Mouse (Mus musculus): ENCODE measurements around the gene Acsl6.
A peak's percentile ranks its signal among the peaks of the same experiment; 100 is the strongest.

Acsl6 gene

GRCm38 (mm10) chr11:54307139-54307816, 3.7 kb downstream of the Acsl6 start:
- DNase-seq = peak; percentile 71

DNA sequence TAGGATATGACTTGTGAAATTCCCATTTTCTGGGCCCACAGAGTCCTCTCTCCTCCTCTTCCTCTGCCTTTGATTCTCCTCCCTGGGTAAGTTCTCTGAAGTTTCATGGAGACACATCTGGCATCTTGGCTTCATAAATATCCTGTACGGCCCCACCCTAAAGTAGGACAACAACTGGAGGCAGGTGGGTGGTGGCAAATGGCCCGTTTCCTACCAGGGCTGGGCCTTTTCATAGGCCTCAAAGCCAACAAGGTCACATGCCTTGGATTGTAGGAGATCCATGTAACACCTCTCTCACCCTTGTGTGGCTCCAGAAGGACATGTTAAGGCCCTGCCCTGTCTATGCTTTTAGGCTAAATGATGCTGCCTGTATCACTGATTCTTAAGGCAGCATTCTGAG, 7.0 kb downstream of the Acsl6 start:
- DNase-seq = no peak

- DNase-seq = no peak
These were observed 8.4 kb downstream of the Acsl6 start for GRCm38 (mm10) chr11:54312021-54312420.

DNA sequence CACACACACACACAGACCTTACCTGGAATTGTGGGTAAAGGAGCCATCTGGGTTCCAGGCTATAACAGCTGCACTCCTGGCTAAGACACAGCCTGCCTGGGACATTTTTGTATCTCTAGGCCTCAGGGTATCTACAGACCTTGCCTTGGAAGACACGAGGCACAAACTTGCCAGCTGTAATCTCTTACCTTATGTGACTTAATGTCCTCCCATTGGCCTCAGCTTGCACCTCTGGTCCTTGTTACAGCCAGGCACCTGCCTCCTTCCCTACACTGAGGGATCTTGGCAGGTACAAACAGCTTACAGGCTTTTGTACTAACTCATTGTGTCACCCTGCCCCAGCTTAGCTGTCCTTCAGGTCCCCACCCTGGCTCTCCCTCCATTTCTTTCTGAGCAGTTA, 9.0 kb downstream of the Acsl6 start:
- DNase-seq = no peak

- no peak for DNase-seq
These were observed 10.1 kb downstream of the Acsl6 start for GRCm38 (mm10) chr11:54313391-54314360.

GRCm38 (mm10) chr11:54314740-54315139, 11.1 kb downstream of the Acsl6 start:
- peak; percentile 21 for DNase-seq

DNA sequence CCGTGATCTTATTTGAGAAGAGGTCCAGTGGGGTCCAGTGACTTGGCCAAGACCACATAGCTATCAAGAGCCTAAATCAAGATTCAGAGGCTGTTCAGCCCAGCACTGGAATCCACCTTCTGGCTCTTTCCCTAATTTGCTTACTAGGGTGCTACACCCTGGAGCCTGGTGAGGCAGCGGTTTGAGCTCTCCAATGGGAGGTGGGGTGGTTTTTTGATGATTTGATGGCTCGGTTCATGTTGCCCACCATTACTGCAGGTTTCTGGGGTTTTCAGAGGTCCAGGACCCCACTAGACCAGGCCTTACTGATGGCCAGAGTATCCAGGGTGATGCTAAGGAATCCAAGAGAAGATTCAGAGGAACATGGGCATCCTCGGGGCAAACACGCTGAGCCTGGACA, 11.7 kb downstream of the Acsl6 start:
- no peak for DNase-seq

DNA sequence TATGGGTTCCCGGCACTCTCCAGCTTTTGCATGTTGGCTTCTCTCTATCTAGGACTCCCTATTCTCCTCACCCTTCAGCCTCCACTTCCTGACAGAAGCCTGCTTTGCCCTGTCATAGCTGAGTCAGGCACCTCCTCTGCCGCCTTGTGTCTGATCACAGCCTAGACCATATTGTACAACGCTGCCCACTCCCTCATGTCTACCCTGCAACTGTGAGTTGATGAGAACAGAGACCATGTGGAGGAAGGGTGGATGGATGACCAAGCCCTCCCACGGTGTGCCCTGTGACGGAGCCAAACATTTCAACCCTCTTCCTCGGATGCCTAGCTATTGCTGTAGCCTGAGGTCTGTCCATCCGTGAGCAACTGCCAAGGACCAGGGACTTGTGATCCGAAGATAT, 13.8 kb downstream of the Acsl6 start:
- DNase-seq = no peak

GRCm38 (mm10) chr11:54317795-54318194, 14.2 kb downstream of the Acsl6 start:
- no peak for DNase-seq

DNA sequence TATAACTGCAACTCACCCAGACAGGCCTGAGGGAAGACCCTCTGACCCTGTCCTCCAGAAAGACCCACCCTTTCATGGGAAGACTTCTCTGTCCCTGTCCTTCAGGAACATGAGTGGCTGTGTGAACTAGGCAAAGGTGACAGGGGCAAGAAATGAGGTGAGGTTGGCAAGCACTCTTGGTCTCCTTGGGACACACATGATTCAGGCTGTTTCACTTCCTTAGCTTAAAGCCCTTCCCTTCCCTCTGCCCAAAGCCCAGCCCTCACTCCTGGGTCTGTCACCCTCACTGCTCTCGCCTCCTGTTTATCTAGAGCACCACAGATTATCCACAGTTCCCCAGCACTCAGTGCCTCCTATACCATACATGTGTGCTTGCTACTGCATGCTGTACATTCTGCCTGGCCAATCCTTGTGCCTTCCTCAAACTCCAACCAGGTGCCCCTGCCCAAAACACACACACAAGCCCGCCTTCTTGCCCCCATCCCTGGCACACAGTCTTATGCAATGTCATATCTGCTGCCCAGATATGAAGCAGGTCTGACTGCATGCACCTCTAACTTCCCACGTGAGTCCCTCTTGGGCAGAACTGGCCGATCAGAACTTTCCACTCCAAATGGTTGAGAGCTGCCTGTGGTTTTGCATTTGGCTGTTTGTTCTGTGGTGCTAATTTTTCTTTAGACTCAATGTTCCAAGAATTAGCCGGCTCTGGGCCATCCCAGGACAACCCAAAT, 18.4 kb downstream of the Acsl6 start:
- no peak for DNase-seq

GRCm38 (mm10) chr11:54331463-54332183, 28.0 kb downstream of the Acsl6 start:
- DNase-seq = no peak

DNA sequence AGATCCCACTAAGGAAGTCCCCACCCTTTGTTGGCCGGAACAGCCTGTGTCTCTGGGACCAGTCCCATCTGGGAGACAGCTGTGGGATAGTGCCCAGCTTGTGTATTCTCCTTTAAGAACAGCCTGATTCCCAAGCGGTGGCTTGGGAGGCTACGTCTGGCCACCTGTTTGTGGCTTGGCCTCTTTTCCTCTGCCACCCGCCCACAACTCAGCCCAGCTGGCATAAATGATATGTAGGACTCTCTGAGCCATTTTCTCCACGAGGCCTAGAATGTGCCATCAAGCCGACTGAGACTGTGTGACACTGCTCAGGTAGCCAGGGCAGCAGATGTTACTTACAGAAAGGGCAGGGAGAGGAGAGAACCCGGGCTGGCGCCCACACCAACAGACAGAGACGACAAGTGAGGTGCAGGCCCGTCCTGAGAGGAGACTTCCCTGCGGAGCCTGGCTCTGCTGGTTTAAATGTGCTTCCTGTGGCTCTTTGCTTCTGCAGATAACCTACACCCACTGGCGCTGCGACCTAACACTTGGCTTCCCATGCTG, 32.6 kb downstream of the Acsl6 start:
- peak; percentile 57 for DNase-seq

- no peak for DNase-seq
These were observed 40.1 kb downstream of the Acsl6 start for GRCm38 (mm10) chr11:54343703-54344102.

- DNase-seq = no peak
These were observed 48.1 kb downstream of the Acsl6 start for GRCm38 (mm10) chr11:54351704-54352103.

GRCm38 (mm10) chr11:54353121-54353576, 49.6 kb downstream of the Acsl6 start:
- DNase-seq = no peak

DNA sequence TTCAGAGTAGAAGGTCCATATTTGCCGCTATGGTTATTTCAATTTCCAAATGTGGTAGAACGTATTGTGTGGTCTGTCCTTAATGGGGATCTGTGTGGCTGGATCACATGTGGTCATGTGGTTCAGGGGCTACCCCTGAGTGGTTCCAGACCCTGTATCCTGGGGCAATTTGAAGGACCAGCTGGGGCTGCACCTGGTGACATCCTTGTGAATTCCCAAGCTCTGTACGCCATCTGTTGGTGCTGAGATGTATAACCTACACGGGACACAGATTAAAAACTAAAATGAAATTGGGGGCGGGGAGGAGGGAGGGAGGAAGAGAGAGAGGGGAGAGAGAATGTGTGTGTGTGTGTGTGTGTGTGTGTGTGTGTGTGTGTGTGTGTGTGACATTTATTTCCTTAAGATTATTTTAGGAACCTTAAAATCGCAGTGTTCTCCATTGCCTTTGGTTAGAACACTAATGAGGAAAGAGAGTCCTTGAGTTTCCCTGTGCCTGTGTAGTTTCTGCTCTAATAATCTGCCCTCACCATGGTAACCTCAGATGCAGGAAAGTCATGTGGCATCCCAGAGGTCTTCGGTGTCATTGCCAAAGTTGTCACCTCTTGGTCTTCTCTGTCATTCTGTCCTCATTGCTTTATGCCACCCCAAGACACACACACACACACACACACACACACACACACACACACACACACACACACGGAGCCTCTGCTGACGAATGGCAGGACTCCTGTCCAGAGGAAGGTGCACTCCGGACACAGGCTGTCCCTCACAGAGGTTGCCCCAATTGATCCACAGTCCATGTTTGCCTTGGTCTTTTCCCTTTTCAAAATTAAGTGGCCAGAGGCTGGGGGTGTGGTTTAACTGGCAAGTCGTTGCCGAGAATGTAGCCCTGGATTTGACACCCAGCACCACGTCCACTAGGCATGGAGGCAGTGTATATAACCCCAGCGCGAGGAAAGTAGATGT, 51.3 kb downstream of the Acsl6 start:
- peak; percentile 65 for DNase-seq

GRCm38 (mm10) chr11:54355564-54355955, 52.0 kb downstream of the Acsl6 start:
- DNase-seq = no peak

GRCm38 (mm10) chr11:54356676-54357075, 53.1 kb downstream of the Acsl6 start:
- DNase-seq = no peak

DNA sequence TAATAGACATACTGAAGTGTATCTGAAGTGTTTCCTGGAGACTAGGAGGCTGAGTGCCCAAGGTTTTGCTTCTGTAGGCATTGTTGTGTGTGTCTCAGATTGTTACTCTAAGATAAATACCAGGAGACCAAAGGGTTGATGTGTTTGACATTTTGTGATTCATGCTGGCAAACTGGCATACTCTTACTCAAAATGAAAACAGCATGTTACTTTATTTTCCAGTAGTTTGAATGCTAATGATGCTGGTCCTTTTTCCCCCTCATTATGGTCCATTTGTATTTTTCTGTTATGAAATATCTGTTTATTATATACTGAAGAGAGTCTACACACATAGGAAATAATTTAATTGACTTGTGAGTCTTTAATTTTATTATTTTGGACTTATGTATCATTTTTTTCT, 69.0 kb downstream of the Acsl6 start:
- DNase-seq = no peak

DNA sequence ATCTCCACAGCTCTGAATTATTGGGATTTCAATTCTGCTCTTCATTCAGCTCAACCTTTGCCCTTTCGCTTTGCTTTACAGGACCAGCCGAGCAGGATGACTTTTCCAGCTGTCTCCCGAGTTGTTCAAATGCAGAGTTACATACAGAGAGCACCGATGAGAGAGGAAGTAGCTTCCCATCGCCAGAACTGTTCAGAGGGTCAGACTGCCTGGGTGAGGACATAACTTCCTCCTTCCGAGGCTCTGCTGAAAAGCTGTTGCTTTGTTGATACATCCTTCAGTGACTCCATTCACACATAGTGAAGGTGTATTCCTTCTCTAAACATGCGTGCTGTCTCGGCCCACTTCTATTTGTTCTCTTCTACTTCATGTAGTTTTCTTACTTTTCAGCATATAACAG, 86.8 kb downstream of the Acsl6 start:
- DNase-seq = no peak

- no peak for DNase-seq
These were observed 87.7 kb downstream of the Acsl6 start for GRCm38 (mm10) chr11:54391326-54391725.
